Mouse (Mus musculus) lung, postnatal 0 days (tissue): ENCODE results near the gene Sun2.

ENCODE experiments used
- CTCF ChIP-seq: IDR thresholded peaks from 2 replicates; pipeline ENCODE4 v1.5.1; 2016; ENCODE audit warnings: antibody characterized with exemption, mild to moderate bottlenecking
- EP300 ChIP-seq: IDR thresholded peaks from 2 replicates; pipeline ENCODE4 v1.6.1; 2016; ENCODE audit warnings: antibody characterized with exemption, mild to moderate bottlenecking, control low read depth

DNA sequence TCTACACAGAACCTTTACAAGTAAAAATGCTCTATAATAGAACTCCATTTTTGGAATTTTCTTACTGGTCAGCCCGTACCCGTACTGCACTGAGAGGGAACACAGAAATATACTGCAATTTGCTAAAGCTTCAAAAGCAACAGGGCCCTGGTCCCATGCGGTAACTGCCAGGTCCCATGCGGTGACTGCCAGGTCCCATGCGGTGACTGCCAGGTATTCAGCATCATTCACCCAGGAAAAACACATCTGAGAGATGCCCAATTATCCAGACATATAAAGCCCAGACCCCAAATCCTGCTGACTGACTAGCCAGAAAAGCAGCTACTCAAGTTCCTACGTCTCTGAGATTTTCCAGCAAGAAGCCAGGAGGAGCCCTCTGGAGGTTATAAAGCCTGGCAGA lies 57.7 kb downstream of the Sun2 start:
- TF ChIP-seq CTCF, result no peak
- TF ChIP-seq EP300, result no peak
